Mouse (Mus musculus) G1E (cell line): ENCODE data around the gene Nat8.

Source experiments
- CTCF ChIP-seq: IDR thresholded peaks from 2 replicates; pipeline ENCODE4 v1.5.1; 2012; ENCODE audit warnings: low read depth, low read length, inconsistent platforms, mixed read lengths
- GATA1 ChIP-seq: IDR thresholded peaks from 2 replicates; pipeline ENCODE4 v1.6.1; 2012; ENCODE audit warnings: borderline replicate concordance, low read length, inconsistent platforms, mixed read lengths

- TF ChIP-seq CTCF (no peak), GATA1 (no peak)
These were observed 19.3 kb upstream of the Nat8 start for GRCm38 (mm10) chr6:85851062-85851773.
